Mouse (Mus musculus) midbrain, embryonic 14.5 days (tissue): Measurements from ENCODE around the gene Evi2b. TPM values are rescaled to one million over a fixed set of nuclear protein-coding genes. Genes with fewer than 3 reads are reported as not detected.

Experiments used
- ATAC-seq: fragments of 200-750 bp; cut with Nextera tagmentation; 2 replicates; pipeline ENCODE4 v1.8.0; 2017; ENCODE audit warnings: moderate number of reproducible peaks, moderate library complexity; ENCODE audit not compliant: low FRiP score, low TSS enrichment
- DNase-seq: peaks from one replicate; pipeline ENCODE4 v3.0.0-alpha.2; 2015
- H3K27ac ChIP-seq: fragments of 300-500 bp; sonication (generic); replicated peaks from 2 replicates; pipeline ENCODE4 v1.5.1; 2014; ENCODE audit warnings: mild to moderate bottlenecking, low read depth, low read length, moderate library complexity
- H3K27me3 ChIP-seq: fragments of 300-500 bp; sonication (generic); 2 replicates; pipeline ENCODE4 v1.6.1; 2014; ENCODE audit warnings: low read length, control low read depth, mixed read lengths; ENCODE audit not compliant: control insufficient read depth, insufficient read depth
- H3K36me3 ChIP-seq: fragments of 300-500 bp; sonication (generic); 2 replicates; pipeline ENCODE4 v1.6.1; 2014; ENCODE audit warnings: low read length, control low read depth; ENCODE audit not compliant: control insufficient read depth, insufficient read depth
- H3K4me1 ChIP-seq: fragments of 300-500 bp; sonication (generic); 2 replicates; pipeline ENCODE4 v1.6.1; 2014; ENCODE audit warnings: mild to moderate bottlenecking, antibody characterized with exemption, low read length, control low read depth; ENCODE audit not compliant: control insufficient read depth, insufficient read depth
- H3K4me2 ChIP-seq: fragments of 300-500 bp; sonication (generic); 2 replicates; pipeline ENCODE4 v1.6.1; 2014; ENCODE audit warnings: mild to moderate bottlenecking, low read length, moderate library complexity
- H3K4me3 ChIP-seq: fragments of 300-500 bp; sonication (generic); replicated peaks from 2 replicates; pipeline ENCODE4 v1.5.1; 2014; ENCODE audit warnings: low read depth, low read length
- H3K9ac ChIP-seq: fragments of 300-500 bp; sonication (generic); replicated peaks from 2 replicates; pipeline ENCODE4 v1.6.1; 2014; ENCODE audit warnings: mild to moderate bottlenecking, low read length, moderate library complexity
- H3K9me3 ChIP-seq: fragments of 300-500 bp; sonication (generic); 2 replicates; pipeline ENCODE4 v1.6.1; 2016; ENCODE audit warnings: low read length, control low read depth, mixed read lengths; ENCODE audit not compliant: control insufficient read depth
- WGBS: fragments of 180-500 bp; shearing (Covaris S2); extraction: QIAGEN DNeasy Blood & Tissue Kit; methylation state at CpG from one replicate; pipeline ENCODE4 v1.1.7; 2014; 5-methylcytosine and 5-hydroxymethylcytosine counted together
- polyA plus RNA-seq: library from polyadenylated mRNA; unstranded; fragments of >200 nt; fragmentation: Nextera tagmentation; extraction: Ambion mirVana; gene quantifications from 2 replicates; pipeline ENCODE4 v1.2.1, GENCODE M21; 2014

Evi2b gene
- polyA plus RNA-seq, 1 experiment from 2014 or later, result not detected

GRCm38 (mm10) chr11:79515798-79516197 is 7.8 kb downstream of the Evi2b start:
- Histone ChIP-seq H3K4me1 (no peaks in the 10 kb centered on the region), H3K9ac (no peak overlapping the region), H3K4me3 (no peak overlapping the region), H3K36me3 (no peaks in the 10 kb centered on the region), H3K9me3 (no peaks in the 10 kb centered on the region), H3K4me2 (no peak overlapping the region), H3K27ac (no peak overlapping the region), H3K27me3 (no peaks in the 10 kb centered on the region)
- WGBS, result 99% methylated on average over 2 of the region's 2 CpGs
- no peak for DNase-seq
- ATAC-seq, result no peak

DNA sequence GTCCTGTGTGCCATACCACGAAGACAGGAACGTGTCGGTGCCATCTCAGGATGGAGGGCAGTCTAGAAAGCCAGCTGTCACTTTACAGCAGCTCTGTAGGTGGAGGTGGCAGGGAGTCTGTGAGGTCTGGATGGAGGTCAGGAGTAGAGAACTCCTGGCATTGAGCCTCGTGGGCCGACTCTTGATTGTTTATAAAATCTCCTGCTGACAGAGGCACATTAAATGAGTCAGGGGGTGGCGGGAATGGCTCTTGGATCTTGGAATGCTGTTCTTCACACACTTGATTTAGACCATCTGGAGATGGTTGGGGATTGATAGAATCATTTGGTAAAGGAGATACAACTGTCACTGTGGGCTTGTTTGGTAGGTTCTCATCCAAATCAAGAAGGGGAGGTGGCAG is 8.2 kb downstream of the Evi2b start:
- no peak for ATAC-seq

GRCm38 (mm10) chr11:79511970-79512369 is 11.6 kb downstream of the Evi2b start:
- no peaks in the 10 kb centered on the region for H3K27me3 ChIP-seq
- no peak overlapping the region for H3K9ac ChIP-seq
- no peak overlapping the region for H3K27ac ChIP-seq
- H3K4me2 ChIP-seq, result no peak overlapping the region
- H3K4me3 ChIP-seq, result no peak overlapping the region
- no peak for DNase-seq
- no peaks in the 10 kb centered on the region for H3K4me1 ChIP-seq
- WGBS, result 94% methylated on average over 3 of the region's 3 CpGs
- no peaks in the 10 kb centered on the region for H3K36me3 ChIP-seq
- no peaks in the 10 kb centered on the region for H3K9me3 ChIP-seq
- no peak for ATAC-seq

More for the DNA sequence above, 8.2 kb downstream of the Evi2b start:
- no peak overlapping the region for H3K4me2 ChIP-seq
- no peaks in the 10 kb centered on the region for H3K36me3 ChIP-seq
- no peak overlapping the region for H3K4me3 ChIP-seq
- H3K27me3 ChIP-seq, result no peaks in the 10 kb centered on the region
- no peak overlapping the region for H3K27ac ChIP-seq
- no peak overlapping the region for H3K9ac ChIP-seq
- no peaks in the 10 kb centered on the region for H3K9me3 ChIP-seq
- 88% methylated on average over 6 of the region's 6 CpGs for WGBS
- no peak for DNase-seq
- no peaks in the 10 kb centered on the region for H3K4me1 ChIP-seq

GRCm38 (mm10) chr11:79504506-79504905 is 19.1 kb downstream of the Evi2b start:
- H3K27ac ChIP-seq, result no peak overlapping the region
- DNase-seq (no peak), ATAC-seq (no peak)
- no peaks in the 10 kb centered on the region for H3K27me3 ChIP-seq
- H3K4me1 ChIP-seq, result peaks cover 5% of the 10 kb centered on the region; the same call in 1 of the 2 replicates
- H3K9ac ChIP-seq, result no peak overlapping the region
- H3K36me3 ChIP-seq, result no peaks in the 10 kb centered on the region
- no peak overlapping the region for H3K4me3 ChIP-seq
- H3K4me2 ChIP-seq, result no peak overlapping the region
- no peaks in the 10 kb centered on the region for H3K9me3 ChIP-seq
- 76% methylated on average over 7 of the region's 7 CpGs for WGBS

DNA sequence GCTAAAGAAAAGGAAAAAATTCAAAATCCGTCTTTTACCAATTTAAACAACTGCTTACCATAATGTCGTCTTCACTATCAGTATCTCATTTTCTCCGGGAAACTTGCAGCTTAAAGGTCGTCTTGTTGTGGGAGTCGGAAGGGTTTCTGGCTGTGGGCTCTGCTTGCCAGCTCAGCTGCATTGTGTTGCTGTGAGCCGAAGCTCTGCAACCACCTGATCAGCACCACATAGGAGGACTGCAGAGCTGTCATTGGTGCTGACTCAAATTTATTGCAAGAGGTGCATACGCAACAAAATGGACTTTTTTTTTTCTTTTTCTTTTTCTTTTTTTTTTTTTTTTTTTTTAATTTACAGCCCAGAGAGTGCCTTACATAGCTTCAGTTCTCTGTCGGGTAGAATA is 19.7 kb downstream of the Evi2b start, which contains the start of gene Omg:
Omg (minus strand) TSS at position 240 of the 400 bp plus-strand sequence.
- WGBS, result 18% methylated on average over 8 of the region's 8 CpGs
- Histone ChIP-seq H3K27me3 (no peaks in the 10 kb centered on the region), H3K4me1 (peaks cover 5% of the 10 kb centered on the region; the same call in 1 of the 2 replicates), H3K36me3 (no peaks in the 10 kb centered on the region), H3K9me3 (no peaks in the 10 kb centered on the region), H3K4me2 (peak within 1 kb of the TSS; percentile 39), H3K9ac (no peak within 1 kb of the TSS), H3K4me3 (0 out of 2 replicates have a peak within 1 kb of the TSS, but pooled peaks have one; percentile 7), H3K27ac (no peak within 1 kb of the TSS)
- DNase-seq (peak; percentile 71), ATAC-seq (no peak; the same call in 1 of the 2 replicates)

DNA sequence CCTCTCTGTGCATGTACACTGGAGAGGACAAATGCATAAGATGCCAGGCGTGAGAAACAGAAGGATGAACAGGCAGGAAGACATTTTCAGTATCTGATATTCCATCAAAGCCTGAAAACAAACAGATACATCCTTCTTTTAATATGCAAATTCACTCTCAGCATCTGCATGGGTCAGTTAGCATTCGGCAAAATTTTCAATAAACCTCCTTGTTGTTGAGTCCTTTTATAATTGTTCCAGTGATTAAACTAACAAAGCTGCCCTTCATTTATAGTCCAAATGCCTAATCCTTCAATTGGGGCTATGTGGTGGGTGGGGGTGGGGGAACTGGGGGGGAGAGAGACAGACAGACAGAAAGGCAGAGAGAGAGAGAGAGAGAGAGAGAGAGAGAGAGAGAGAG is 20.6 kb downstream of the Evi2b start:
- H3K4me2 ChIP-seq, result 0 out of 2 replicates have a peak overlapping the region, but pooled peaks have one; percentile 16
- ATAC-seq, result no peak
- DNase-seq, result peak; percentile 16
- no peaks in the 10 kb centered on the region for H3K36me3 ChIP-seq
- H3K4me1 ChIP-seq, result peaks cover 5% of the 10 kb centered on the region; the same call in 1 of the 2 replicates
- H3K4me3 ChIP-seq, result no peak overlapping the region
- H3K27ac ChIP-seq, result peak overlapping the region; percentile 56; the same call in 1 of the 2 replicates
- no peaks in the 10 kb centered on the region for H3K27me3 ChIP-seq
- H3K9ac ChIP-seq, result no peak overlapping the region
- 10% methylated on average over 2 of the region's 2 CpGs for WGBS
- H3K9me3 ChIP-seq, result no peaks in the 10 kb centered on the region

GRCm38 (mm10) chr11:79494976-79495800 is 28.4 kb downstream of the Evi2b start:
- Histone ChIP-seq H3K27me3 (no peaks in the 10 kb centered on the region), H3K4me1 (no peaks in the 10 kb centered on the region), H3K9ac (no peak overlapping the region), H3K27ac (no peak overlapping the region), H3K4me3 (no peak overlapping the region), H3K36me3 (0 out of 2 replicates have a peak, but pooled peaks cover 2% of the 10 kb centered on the region), H3K4me2 (no peak overlapping the region), H3K9me3 (no peaks in the 10 kb centered on the region)
- DNase-seq (no peak), ATAC-seq (no peak)
- 83% methylated on average over 10 of the region's 10 CpGs for WGBS

DNA sequence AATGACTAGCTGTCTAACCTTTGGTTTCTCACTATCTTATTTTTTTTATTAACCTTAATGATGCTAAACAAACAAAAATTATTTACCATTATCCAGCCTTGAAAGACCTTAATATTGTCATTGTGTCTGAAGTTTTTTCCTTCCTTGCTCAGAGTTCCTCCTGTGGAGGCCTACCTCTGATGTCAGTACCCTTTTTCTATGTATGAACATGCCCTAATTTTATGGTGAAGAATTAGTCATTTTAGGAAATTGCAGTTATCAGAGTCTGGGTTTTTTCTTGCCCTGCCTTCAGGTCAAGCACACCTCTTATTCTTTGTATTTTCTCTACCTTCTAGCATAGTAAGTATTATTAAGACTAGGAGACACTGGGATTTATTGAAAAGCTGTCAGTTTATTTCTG is 38.8 kb downstream of the Evi2b start:
- DNase-seq (no peak), ATAC-seq (no peak)
- Histone ChIP-seq H3K4me1 (no peaks in the 10 kb centered on the region), H3K9me3 (no peaks in the 10 kb centered on the region), H3K4me2 (no peak overlapping the region), H3K9ac (no peak overlapping the region), H3K36me3 (peaks cover 4% of the 10 kb centered on the region), H3K27ac (no peak overlapping the region), H3K4me3 (no peak overlapping the region), H3K27me3 (no peaks in the 10 kb centered on the region)
